Mouse (Mus musculus) C2C12 (cell line): ENCODE data around the gene Gabarap. TPM values are rescaled to one million over a fixed set of nuclear protein-coding genes. Genes with fewer than 3 reads are reported as not detected.

Experiments
- H3K27me3 ChIP-seq: one replicate; pipeline ENCODE4 v1.6.1; 2011; ENCODE audit not compliant: control insufficient read depth, insufficient read depth, insufficient read length
- H3K36me3 ChIP-seq: one replicate; pipeline ENCODE4 v1.6.1; 2011; ENCODE audit not compliant: control insufficient read depth, insufficient read depth
- H3K4me3 ChIP-seq: one replicate; pipeline ENCODE4 v1.5.1; 2011; ENCODE audit warnings: mild to moderate bottlenecking, control low read depth; ENCODE audit not compliant: poor library complexity, insufficient read depth, severe bottlenecking
- H3K79me2 ChIP-seq: one replicate; pipeline ENCODE4 v1.6.1; 2011; ENCODE audit not compliant: control insufficient read depth, insufficient read depth
- H3K79me3 ChIP-seq: one replicate; pipeline ENCODE4 v1.6.1; 2011; ENCODE audit warnings: low read depth, control low read depth
- H3ac ChIP-seq: one replicate; pipeline ENCODE3; 2011; ENCODE audit warnings: low read depth; ENCODE audit not compliant: control insufficient read depth, insufficient read length
- CEBPB ChIP-seq: IDR thresholded peaks from one replicate; pipeline ENCODE4 v1.6.1; 2011; ENCODE audit warnings: low read depth, mild to moderate bottlenecking, control low read depth, moderate library complexity
- CTCF ChIP-seq: IDR thresholded peaks from one replicate; pipeline ENCODE4 v1.5.1; 2011; ENCODE audit not compliant: control insufficient read depth, insufficient read depth, insufficient read length
- FOSL1 ChIP-seq: IDR thresholded peaks from one replicate; pipeline ENCODE4 v1.8.0; 2011; ENCODE audit warnings: mild to moderate bottlenecking, low read length; ENCODE audit not compliant: poor library complexity, insufficient read depth, severe bottlenecking
- MAX ChIP-seq: IDR thresholded peaks from one replicate; pipeline ENCODE4 v1.6.1; 2011; ENCODE audit warnings: mild to moderate bottlenecking, control low read depth
- MYOG ChIP-seq: IDR thresholded peaks from one replicate; pipeline ENCODE4 v1.6.1; 2011; ENCODE audit not compliant: control insufficient read depth, insufficient read length; ENCODE audit errors: extremely low read depth
- USF1 ChIP-seq: IDR thresholded peaks from one replicate; pipeline ENCODE4 v1.6.1; 2011; ENCODE audit warnings: low read depth, mild to moderate bottlenecking, control low read depth, moderate library complexity
- microRNA-seq: library from miRNA; unstranded; fragments of <30 nt; microRNA quantifications from one replicate; pipeline ENCODE4, GENCODE M21; 2019; ENCODE audit warnings: borderline microRNAs expressed
- polyA plus RNA-seq: library from polyadenylated mRNA; unstranded; fragments of >200 nt; fragmentation: generic; extraction: Trizol; gene quantifications from one replicate; pipeline ENCODE4 v1.2.1, GENCODE M21; 2012; ENCODE audit warnings: missing spikeins

Gabarap gene
- polyA plus RNA-seq, 1 experiment: 362 TPM

DNA sequence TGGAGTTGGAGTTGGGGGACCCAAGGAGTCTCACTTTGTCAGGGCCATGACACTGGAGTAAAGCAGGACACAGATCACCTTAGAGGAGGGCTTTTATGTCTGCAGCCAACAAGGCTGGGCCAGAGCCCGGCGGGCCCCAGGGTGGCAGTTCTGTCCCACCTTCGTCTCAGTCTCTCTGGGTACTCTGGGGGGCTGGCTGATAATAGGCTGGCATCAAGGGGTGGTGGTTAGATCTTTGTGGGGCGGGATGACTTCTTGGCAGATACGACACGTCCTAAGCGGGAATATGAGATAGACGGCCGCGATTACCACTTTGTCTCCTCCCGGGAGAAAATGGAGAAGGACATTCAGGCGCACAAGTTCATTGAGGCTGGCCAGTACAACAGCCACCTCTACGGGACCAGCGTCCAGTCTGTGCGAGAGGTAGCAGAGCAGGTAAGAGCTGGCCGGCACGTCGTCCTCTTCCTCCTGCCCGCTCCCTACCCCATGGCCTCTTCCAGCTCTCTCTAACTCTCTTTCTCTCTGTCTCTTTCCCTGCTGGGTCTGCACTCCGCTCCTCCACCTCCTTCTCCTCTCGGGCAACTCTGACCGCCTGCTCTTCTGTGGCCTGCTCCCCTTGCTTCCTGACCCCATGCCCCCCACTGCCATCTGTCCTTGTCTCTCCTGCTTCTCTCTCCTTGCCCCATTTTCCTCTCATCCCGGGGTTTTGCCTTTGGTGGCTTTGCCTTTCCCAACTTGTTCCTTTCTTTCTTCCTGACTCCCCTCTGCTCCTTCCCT, 51.6 kb downstream of the Gabarap start:
- no peaks in the 10 kb centered on the region for H3K79me2 ChIP-seq
- H3K4me3 ChIP-seq: no peak overlapping the region
- H3ac ChIP-seq: no peak overlapping the region
- TF ChIP-seq CTCF: no peak
- TF ChIP-seq MAX: no peak
- H3K27me3 ChIP-seq: no peaks in the 10 kb centered on the region
- no peaks in the 10 kb centered on the region for H3K79me3 ChIP-seq
- peaks cover 32% of the 10 kb centered on the region for H3K36me3 ChIP-seq

DNA sequence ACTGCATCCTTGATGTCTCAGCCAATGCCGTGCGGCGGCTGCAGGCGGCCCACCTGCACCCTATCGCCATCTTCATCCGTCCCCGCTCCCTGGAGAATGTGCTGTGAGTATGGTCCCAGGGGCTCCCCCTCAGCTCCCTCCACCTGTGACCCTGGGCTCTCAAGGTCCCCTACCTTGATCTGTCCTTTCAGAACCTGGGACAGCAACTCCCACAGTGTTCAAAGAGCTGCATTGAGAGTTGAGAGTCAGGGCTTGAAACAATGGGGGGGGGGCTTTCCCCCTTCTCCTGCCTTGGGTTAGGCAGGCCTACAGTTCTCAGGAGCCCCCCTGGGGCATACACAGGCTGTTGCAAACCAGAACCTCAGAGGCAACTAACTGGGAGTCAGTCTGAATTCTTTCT, 52.7 kb downstream of the Gabarap start:
- H3K79me2 ChIP-seq: no peaks in the 10 kb centered on the region
- H3K36me3 ChIP-seq: peaks cover 32% of the 10 kb centered on the region
- no peaks in the 10 kb centered on the region for H3K27me3 ChIP-seq

More for the DNA sequence above, 52.7 kb downstream of the Gabarap start:
- Histone ChIP-seq H3ac (no peak overlapping the region), H3K4me3 (no peak overlapping the region), H3K79me3 (no peaks in the 10 kb centered on the region)
- no peak for TF ChIP-seq FOSL1
- TF ChIP-seq CEBPB: no peak
- no peak for TF ChIP-seq MYOG
- no peak for TF ChIP-seq CTCF
- TF ChIP-seq USF1: no peak

Small RNA genes lying within 50 kb of the gene (microRNA-seq; reads per million reads assigned to microRNA genes)
- gene Gm44349 (0.20 reads per million), gene Mir324 (2,750 reads per million, percentile 90 among the genes with 10 or more reads in this experiment)

Other genes with a start within 250 kb of the Gabarap start
- 84.2 TPM for gene Polr2a, start 232.5 kb upstream of the Gabarap start, polyA plus RNA-seq
- gene Slc35g3, start 229.2 kb upstream of the Gabarap start, polyA plus RNA-seq: 0.08 TPM
- gene Zbtb4, start 225.2 kb upstream of the Gabarap start, polyA plus RNA-seq: 3.0 TPM
- 37.7 TPM for gene Chrnb1, start 195.2 kb upstream of the Gabarap start, polyA plus RNA-seq
- 4.2 TPM for gene Fgf11, start 189.3 kb upstream of the Gabarap start, polyA plus RNA-seq
- 0.32 TPM for gene Tmem102, start 185.5 kb upstream of the Gabarap start, polyA plus RNA-seq
- not detected for gene Gm39566, start 175.8 kb upstream of the Gabarap start, polyA plus RNA-seq
- not detected for gene Spem2, start 172.7 kb upstream of the Gabarap start, polyA plus RNA-seq
- not detected for gene Spem1, start 169.0 kb upstream of the Gabarap start, polyA plus RNA-seq
- 10.7 TPM for gene Nlgn2, start 153.4 kb upstream of the Gabarap start, polyA plus RNA-seq
- 260 TPM for gene Tmem256, start 152.6 kb upstream of the Gabarap start, polyA plus RNA-seq
- gene Plscr3, start 144.8 kb upstream of the Gabarap start, polyA plus RNA-seq: 82.7 TPM
- gene Tnk1, start 132.4 kb upstream of the Gabarap start, polyA plus RNA-seq: not detected
- gene Tmem95, start 113.1 kb upstream of the Gabarap start, polyA plus RNA-seq: not detected
- 17.2 TPM for gene Kctd11, start 109.7 kb upstream of the Gabarap start, polyA plus RNA-seq
- 0.21 TPM for gene Acap1, start 95.6 kb upstream of the Gabarap start, polyA plus RNA-seq
- 2.4 TPM for gene 2810408A11Rik, start 90.2 kb upstream of the Gabarap start, polyA plus RNA-seq
- gene Neurl4, start 90.1 kb upstream of the Gabarap start, polyA plus RNA-seq: 38.4 TPM
- gene Gps2, start 77.3 kb upstream of the Gabarap start, polyA plus RNA-seq: 37.3 TPM
- gene Eif5a, start 69.2 kb upstream of the Gabarap start, polyA plus RNA-seq: 2,142 TPM
- 0.02 TPM for gene Ybx2, start 55.3 kb upstream of the Gabarap start, polyA plus RNA-seq
- 0.53 TPM for gene Slc2a4, start 43.0 kb upstream of the Gabarap start, polyA plus RNA-seq
- gene Cldn7, start 26.4 kb upstream of the Gabarap start, polyA plus RNA-seq: 0.06 TPM
- gene Ctdnep1, start 10.0 kb upstream of the Gabarap start, polyA plus RNA-seq: 141 TPM
- gene Elp5, start 8.6 kb upstream of the Gabarap start, polyA plus RNA-seq: 111 TPM
- 93.4 TPM for gene Phf23, start 4.6 kb downstream of the Gabarap start, polyA plus RNA-seq
- gene Dvl2, start 9.5 kb downstream of the Gabarap start, polyA plus RNA-seq: 36.4 TPM
- 87.8 TPM for gene Acadvl, start 24.3 kb downstream of the Gabarap start, polyA plus RNA-seq
- 25.3 TPM for gene Dlg4, start 25.8 kb downstream of the Gabarap start, polyA plus RNA-seq
- 4.0 TPM for gene Asgr1, start 62.9 kb downstream of the Gabarap start, polyA plus RNA-seq
- gene Asgr2, start 101.5 kb downstream of the Gabarap start, polyA plus RNA-seq: 1.3 TPM
- gene Mgl2, start 139.2 kb downstream of the Gabarap start, polyA plus RNA-seq: 1.8 TPM
- 0.20 TPM for gene Clec10a, start 165.1 kb downstream of the Gabarap start, polyA plus RNA-seq
- 145 TPM for gene Slc16a11, start 221.6 kb downstream of the Gabarap start, polyA plus RNA-seq
- gene Slc16a13, start 229.9 kb downstream of the Gabarap start, polyA plus RNA-seq: 22.0 TPM
- gene Bcl6b, start 238.7 kb downstream of the Gabarap start, polyA plus RNA-seq: 9.3 TPM
- 91.7 TPM for gene 0610010K14Rik, start 246.8 kb downstream of the Gabarap start, polyA plus RNA-seq
- 10.8 TPM for gene Gm21988, start 248.7 kb downstream of the Gabarap start, polyA plus RNA-seq
- gene Rnasek, start 248.7 kb downstream of the Gabarap start, polyA plus RNA-seq: 300 TPM